Mouse (Mus musculus) cerebellum, adult 2 months (tissue): ENCODE data around the gene Foxp1.

Experiments
- CTCF ChIP-seq: fragments of 200-500 bp; IDR thresholded peaks from 2 replicates; pipeline ENCODE4 v1.5.1; 2011; ENCODE audit warnings: low read depth, mild to moderate bottlenecking, control low read depth, low read length, moderate library complexity, borderline replicate concordance; ENCODE audit not compliant: insufficient read depth
- POLR2A ChIP-seq: fragments of 200-500 bp; IDR thresholded peaks from 2 replicates; pipeline ENCODE4 v1.6.1; 2011; ENCODE audit warnings: low read length, control low read depth, borderline replicate concordance; ENCODE audit not compliant: insufficient read depth

DNA sequence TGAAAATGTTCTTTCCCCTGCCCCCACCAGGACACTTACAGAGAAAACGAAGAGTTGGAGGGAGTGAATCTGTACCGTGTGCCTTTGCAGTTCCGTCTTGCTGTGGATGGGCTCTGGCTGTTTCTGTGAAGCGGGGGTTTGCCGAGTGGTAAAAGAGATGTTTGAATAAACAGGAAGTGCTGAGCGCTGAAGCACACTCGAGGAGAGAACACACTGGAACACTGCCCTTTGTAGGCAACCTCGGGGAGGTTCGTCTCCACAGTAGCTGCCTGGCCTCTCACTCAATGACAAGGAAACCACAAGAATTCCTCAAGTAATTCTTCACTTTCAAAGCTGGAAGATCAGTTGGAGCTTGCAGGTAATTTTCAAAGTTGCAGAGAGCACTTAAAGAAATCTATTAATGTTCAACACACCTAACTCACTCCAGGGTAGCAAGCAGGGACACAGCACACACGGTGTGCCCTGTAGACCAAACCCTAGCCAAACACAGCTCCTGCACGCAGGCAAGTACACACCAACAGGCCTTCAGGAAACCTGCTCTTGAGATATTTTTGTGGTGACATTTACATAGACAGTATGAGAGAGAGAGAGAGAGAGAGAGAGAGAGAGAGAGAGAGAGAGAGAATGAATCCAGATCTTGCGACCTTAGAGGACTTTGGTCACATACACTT is 426.3 kb downstream of the Foxp1 start:
- no peak for TF ChIP-seq CTCF
- TF ChIP-seq POLR2A = no peak
